Mouse (Mus musculus) right cerebral cortex, adult 2 months (tissue): ENCODE results near the gene Ubl7.
"Not testable (repeated sequence)": the region's sequence is repeated elsewhere in the genome, so short reads cannot be mapped to it uniquely, and the experiment has no call there.

Source experiments
- DNase-seq, 2 experiments: peaks; one replicate each; pipeline ENCODE4 v3.0.0; 2021 to 2022; ENCODE audit warnings: low spot score in 2 of 2

The Ubl7 gene

GRCm38 (mm10) chr9:57910254-57911160, at the start of gene Ubl7:
Ubl7 (plus strand) TSS chr9:57910979.
- peak; percentile 92 for DNase-seq

- DNase-seq = peak; percentile 73
Measured at GRCm38 (mm10) chr9:57861951-57862471, 48.8 kb upstream of the Ubl7 start.

- no peak for DNase-seq
Measured at GRCm38 (mm10) chr9:57864336-57864735, 46.4 kb upstream of the Ubl7 start.

- DNase-seq = peak; percentile 60 to 64
Measured at GRCm38 (mm10) chr9:57866530-57866929, 44.2 kb upstream of the Ubl7 start.

GRCm38 (mm10) chr9:57867236-57867635, 43.5 kb upstream of the Ubl7 start:
- DNase-seq = peak; percentile 41 to 57

GRCm38 (mm10) chr9:57867880-57868279, 42.9 kb upstream of the Ubl7 start:
- DNase-seq = peak in 1 of 2 experiments; percentile 12

GRCm38 (mm10) chr9:57868767-57869166, 42.0 kb upstream of the Ubl7 start:
- no peak for DNase-seq

GRCm38 (mm10) chr9:57870273-57870816, 40.4 kb upstream of the Ubl7 start:
- DNase-seq = no peak

GRCm38 (mm10) chr9:57874134-57874533, 36.6 kb upstream of the Ubl7 start:
- no peak for DNase-seq

- DNase-seq = peak in 1 of 2 experiments; percentile 16
Measured at GRCm38 (mm10) chr9:57874994-57875393, 35.8 kb upstream of the Ubl7 start.

GRCm38 (mm10) chr9:57879213-57879612, 31.6 kb upstream of the Ubl7 start:
- no peak for DNase-seq

GRCm38 (mm10) chr9:57880278-57880677, 30.5 kb upstream of the Ubl7 start:
- no peak for DNase-seq

- DNase-seq = not testable (repeated sequence)
Measured at GRCm38 (mm10) chr9:57881781-57882180, 29.0 kb upstream of the Ubl7 start.

- no peak for DNase-seq
Measured at GRCm38 (mm10) chr9:57883413-57883812, 27.4 kb upstream of the Ubl7 start.

- DNase-seq = no peak
Measured at GRCm38 (mm10) chr9:57888119-57888518, 22.7 kb upstream of the Ubl7 start.

GRCm38 (mm10) chr9:57900478-57900877, 10.3 kb upstream of the Ubl7 start:
- no peak for DNase-seq

GRCm38 (mm10) chr9:57901197-57901596, 9.6 kb upstream of the Ubl7 start:
- peak in 1 of 2 experiments; percentile 10 for DNase-seq

- no peak for DNase-seq
Measured at GRCm38 (mm10) chr9:57901601-57902000, 9.2 kb upstream of the Ubl7 start.

GRCm38 (mm10) chr9:57902132-57902531, 8.6 kb upstream of the Ubl7 start:
- DNase-seq = peak; percentile 57 to 60

GRCm38 (mm10) chr9:57903589-57904249, 7.1 kb upstream of the Ubl7 start:
- no peak for DNase-seq

GRCm38 (mm10) chr9:57904250-57904644, 6.5 kb upstream of the Ubl7 start:
- DNase-seq = no peak

- no peak for DNase-seq
Measured at GRCm38 (mm10) chr9:57907206-57907605, 3.6 kb upstream of the Ubl7 start.
